Mouse (Mus musculus) forebrain, embryonic 16.5 days (tissue): ENCODE data around the gene Reep3. TPM values are rescaled to one million over a fixed set of nuclear protein-coding genes. Genes with fewer than 3 reads are reported as not detected.
"Not testable (repeated sequence)": the region's sequence is repeated elsewhere in the genome, so short reads cannot be mapped to it uniquely, and the experiment has no call there.

Experiments used
- ATAC-seq: fragments of 200-750 bp; cut with Nextera tagmentation; 2 replicates; pipeline ENCODE4 v1.8.0; 2017; ENCODE audit warnings: mild to moderate bottlenecking, moderate library complexity
- H3K27ac ChIP-seq: fragments of 300-500 bp; sonication (generic); 2 replicates; pipeline ENCODE4 v1.5.1; 2014; ENCODE audit warnings: low read length, control low read depth
- H3K27me3 ChIP-seq: fragments of 300-500 bp; sonication (generic); replicated peaks from 2 replicates; pipeline ENCODE4 v1.6.1; 2014; ENCODE audit warnings: low read length; ENCODE audit not compliant: control insufficient read depth, insufficient read depth
- H3K36me3 ChIP-seq: fragments of 300-500 bp; sonication (generic); 2 replicates; pipeline ENCODE4 v1.6.1; 2014; ENCODE audit not compliant: control insufficient read depth, insufficient read depth
- H3K4me1 ChIP-seq: fragments of 300-500 bp; sonication (generic); replicated peaks from 2 replicates; pipeline ENCODE4 v1.6.1; 2014; ENCODE audit warnings: low read length; ENCODE audit not compliant: control insufficient read depth, insufficient read depth
- H3K4me2 ChIP-seq: fragments of 300-500 bp; sonication (generic); 2 replicates; pipeline ENCODE4 v1.6.1; 2014; ENCODE audit warnings: mild to moderate bottlenecking, low read length, control low read depth
- H3K4me3 ChIP-seq: fragments of 300-500 bp; sonication (generic); replicated peaks from 2 replicates; pipeline ENCODE4 v1.5.1; 2014; ENCODE audit warnings: mild to moderate bottlenecking, low read length, control low read depth
- H3K9ac ChIP-seq: fragments of 300-500 bp; sonication (generic); replicated peaks from 2 replicates; pipeline ENCODE4 v1.6.1; 2014; ENCODE audit warnings: low read depth, low read length, control low read depth
- H3K9me3 ChIP-seq: fragments of 300-500 bp; sonication (generic); 2 replicates; pipeline ENCODE4 v1.6.1; 2016; ENCODE audit warnings: low read length; ENCODE audit not compliant: control insufficient read depth
- WGBS: fragments of 180-500 bp; shearing (Covaris S2); extraction: QIAGEN DNeasy Blood & Tissue Kit; methylation state at CpG from one replicate; pipeline ENCODE4 v1.1.7; 2014; 5-methylcytosine and 5-hydroxymethylcytosine counted together
- polyA plus RNA-seq: library from polyadenylated mRNA; unstranded; fragments of >200 nt; fragmentation: Nextera tagmentation; extraction: Ambion mirVana; gene quantifications from 2 replicates; pipeline ENCODE4 v1.2.1, GENCODE M21; 2015

Gene Reep3
- polyA plus RNA-seq, 1 experiment from 2014 or later: 34.9 TPM

- no peaks in the 10 kb centered on the region for H3K27me3 ChIP-seq
Measured at GRCm38 (mm10) chr10:67113833-67114232, 17.1 kb upstream of the Reep3 start.

GRCm38 (mm10) chr10:67112967-67113366 lies 16.2 kb upstream of the Reep3 start:
- not testable (repeated sequence) for H3K9me3 ChIP-seq, H3K4me2 ChIP-seq, ATAC-seq, H3K36me3 ChIP-seq, H3K4me3 ChIP-seq, H3K27me3 ChIP-seq, H3K9ac ChIP-seq, H3K27ac ChIP-seq
- WGBS: 91% methylated on average over 5 of the region's 5 CpGs
- peaks cover 30% of the 10 kb centered on the region for H3K4me1 ChIP-seq

More at GRCm38 (mm10) chr10:67113833-67114232, 17.1 kb upstream of the Reep3 start:
- Histone ChIP-seq H3K9me3 (no peaks in the 10 kb centered on the region), H3K4me1 (peaks cover 25% of the 10 kb centered on the region), H3K4me2 (no peak overlapping the region), H3K27ac (no peak overlapping the region), H3K36me3 (no peaks in the 10 kb centered on the region), H3K4me3 (no peak overlapping the region), H3K9ac (no peak overlapping the region)
- WGBS: 86% methylated on average over 11 of the region's 11 CpGs
- no peak for ATAC-seq

- whole genome bisulfite sequencing: 92% methylated on average over 5 of the region's 5 CpGs
- H3K4me2 ChIP-seq: no peak overlapping the region
Measured at GRCm38 (mm10) chr10:67111799-67112177, 15.0 kb upstream of the Reep3 start.

GRCm38 (mm10) chr10:67111044-67111798 lies 14.5 kb upstream of the Reep3 start:
- no peaks in the 10 kb centered on the region for H3K27me3 ChIP-seq
- 66% methylated on average over 14 of the region's 14 CpGs for WGBS
- H3K36me3 ChIP-seq: no peaks in the 10 kb centered on the region
- H3K4me3 ChIP-seq: no peak overlapping the region
- no peak overlapping the region for H3K9ac ChIP-seq
- ATAC-seq: no peak
- peaks cover 39% of the 10 kb centered on the region for H3K4me1 ChIP-seq
- no peak overlapping the region for H3K4me2 ChIP-seq
- no peak overlapping the region for H3K27ac ChIP-seq
- H3K9me3 ChIP-seq: no peaks in the 10 kb centered on the region

More at GRCm38 (mm10) chr10:67111799-67112177, 15.0 kb upstream of the Reep3 start:
- H3K4me1 ChIP-seq: peaks cover 39% of the 10 kb centered on the region
- H3K27ac ChIP-seq: no peak overlapping the region
- H3K9ac ChIP-seq: no peak overlapping the region
- H3K4me3 ChIP-seq: no peak overlapping the region
- H3K36me3 ChIP-seq: no peaks in the 10 kb centered on the region
- H3K27me3 ChIP-seq: no peaks in the 10 kb centered on the region
- ATAC-seq: no peak
- H3K9me3 ChIP-seq: no peaks in the 10 kb centered on the region

- ATAC-seq: no peak
- H3K4me2 ChIP-seq: no peak overlapping the region
- H3K4me3 ChIP-seq: no peak overlapping the region
- H3K9me3 ChIP-seq: no peaks in the 10 kb centered on the region
- 89% methylated on average over 5 of the region's 5 CpGs for WGBS
- peaks cover 41% of the 10 kb centered on the region for H3K4me1 ChIP-seq
- H3K9ac ChIP-seq: no peak overlapping the region
- no peaks in the 10 kb centered on the region for H3K36me3 ChIP-seq
- H3K27ac ChIP-seq: no peak overlapping the region
- H3K27me3 ChIP-seq: no peaks in the 10 kb centered on the region
Measured at GRCm38 (mm10) chr10:67109635-67110034, 12.9 kb upstream of the Reep3 start.

- WGBS: 24% methylated on average over 9 of the region's 9 CpGs
Measured at GRCm38 (mm10) chr10:67108096-67108495, 11.4 kb upstream of the Reep3 start.

GRCm38 (mm10) chr10:67107017-67107761 lies 10.4 kb upstream of the Reep3 start:
- WGBS: 51% methylated on average over 9 of the region's 9 CpGs
- no peak overlapping the region for H3K27ac ChIP-seq
- no peaks in the 10 kb centered on the region for H3K9me3 ChIP-seq
- H3K4me2 ChIP-seq: no peak overlapping the region
- no peak overlapping the region for H3K9ac ChIP-seq
- ATAC-seq: no peak
- no peaks in the 10 kb centered on the region for H3K36me3 ChIP-seq
- no peak overlapping the region for H3K4me3 ChIP-seq
- H3K27me3 ChIP-seq: no peaks in the 10 kb centered on the region
- H3K4me1 ChIP-seq: peaks cover 56% of the 10 kb centered on the region

More at GRCm38 (mm10) chr10:67108096-67108495, 11.4 kb upstream of the Reep3 start:
- H3K9me3 ChIP-seq: no peaks in the 10 kb centered on the region
- H3K9ac ChIP-seq: no peak overlapping the region
- H3K27ac ChIP-seq: no peak overlapping the region
- no peak overlapping the region for H3K4me2 ChIP-seq
- H3K27me3 ChIP-seq: no peaks in the 10 kb centered on the region
- H3K4me1 ChIP-seq: peaks cover 55% of the 10 kb centered on the region
- ATAC-seq: no peak
- no peaks in the 10 kb centered on the region for H3K36me3 ChIP-seq
- H3K4me3 ChIP-seq: no peak overlapping the region

- Histone ChIP-seq H3K4me2 (no peak overlapping the region), H3K27me3 (no peaks in the 10 kb centered on the region), H3K4me3 (no peak overlapping the region), H3K9me3 (no peaks in the 10 kb centered on the region), H3K36me3 (no peaks in the 10 kb centered on the region), H3K4me1 (peaks cover 56% of the 10 kb centered on the region), H3K9ac (no peak overlapping the region), H3K27ac (no peak overlapping the region)
- WGBS: 49% methylated on average over 6 of the region's 6 CpGs
- no peak for ATAC-seq
Measured at GRCm38 (mm10) chr10:67106400-67106799, 9.7 kb upstream of the Reep3 start.

- peak; percentile 27; the same call in 1 of the 2 replicates for ATAC-seq
- Histone ChIP-seq H3K9me3 (no peaks in the 10 kb centered on the region), H3K4me3 (no peak overlapping the region), H3K4me2 (no peak overlapping the region), H3K36me3 (no peaks in the 10 kb centered on the region), H3K27me3 (no peaks in the 10 kb centered on the region), H3K27ac (no peak overlapping the region), H3K4me1 (peaks cover 56% of the 10 kb centered on the region), H3K9ac (no peak overlapping the region)
- 51% methylated on average over 19 of the region's 19 CpGs for whole genome bisulfite sequencing
Measured at GRCm38 (mm10) chr10:67105331-67106217, 8.8 kb upstream of the Reep3 start.
